Mouse (Mus musculus): ENCODE measurements at regions not wholly inside any gene's neighbourhood (a gene's known extent, or its start where the extent isn't known, plus 50 kb on each side); places are given as distances from the start of the nearest gene placed in this dataset.

DNA sequence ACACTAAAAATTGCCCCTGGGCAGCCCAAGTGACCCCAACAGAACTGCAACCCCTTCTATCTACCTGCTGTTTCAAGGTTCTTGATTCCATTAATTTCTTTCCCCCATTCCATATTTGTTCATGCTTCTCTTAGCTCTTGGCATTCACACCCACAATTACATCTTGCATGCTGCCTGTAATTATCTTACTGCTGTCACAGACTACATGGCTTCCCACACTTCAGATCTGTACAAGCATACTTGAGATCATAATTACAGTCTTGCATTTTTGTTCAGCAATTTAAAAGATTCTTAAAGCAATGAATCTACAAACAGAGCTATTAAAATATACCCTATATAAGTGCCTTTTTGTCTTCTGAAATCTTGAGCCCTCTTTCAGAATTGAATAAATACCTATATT lies 352.4 kb downstream of the Arl4a start:
- H3K4me2 ChIP-seq, result no peak overlapping the region
- H3K9me3 ChIP-seq (ENCODE audit: control insufficient read depth, low read length), result no peaks in the 10 kb centered on the region
- no peak overlapping the region for H3K9ac ChIP-seq (ENCODE audit: low read length)
- no peak overlapping the region for H3K4me3 ChIP-seq (ENCODE audit: low read depth, low read length)
- H3K36me3 ChIP-seq (ENCODE audit: control insufficient read depth, insufficient read depth, low read length), result no peaks in the 10 kb centered on the region
- DNase-seq (ENCODE audit: low spot score, missing footprints) (no peak), ATAC-seq (ENCODE audit: low FRiP score) (no peak)
- no peaks in the 10 kb centered on the region for H3K4me1 ChIP-seq (ENCODE audit: control insufficient read depth, insufficient read depth, low read length)
- no peaks in the 10 kb centered on the region for H3K27me3 ChIP-seq (ENCODE audit: control insufficient read depth, insufficient read depth, low read length)
- no peak overlapping the region for H3K27ac ChIP-seq (ENCODE audit: low read depth, low read length)

DNA sequence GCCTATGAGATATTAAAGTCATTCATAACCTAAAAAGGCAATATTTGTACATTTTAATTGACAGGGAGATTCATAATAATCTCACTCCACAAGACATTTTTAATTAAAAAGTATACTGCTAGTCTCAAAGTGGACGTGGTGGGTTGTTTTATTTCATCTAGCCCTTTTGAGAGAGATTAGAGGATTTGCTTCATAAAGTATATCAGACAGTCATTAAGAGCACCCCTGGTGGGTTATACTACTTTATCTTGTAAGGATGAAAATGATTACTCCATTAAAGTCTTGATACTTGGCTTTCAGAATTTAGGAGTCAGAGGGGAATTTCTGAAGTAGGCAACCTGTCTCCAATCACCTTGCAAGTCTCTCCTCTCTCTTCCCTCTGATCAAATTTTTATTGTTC lies 355.7 kb downstream of the Arl4a start:
- Histone ChIP-seq H3K27ac (ENCODE audit: low read depth, low read length) (no peak overlapping the region), H3K4me3 (ENCODE audit: low read depth, low read length) (no peak overlapping the region), H3K9me3 (ENCODE audit: control insufficient read depth, low read length) (no peaks in the 10 kb centered on the region), H3K36me3 (ENCODE audit: control insufficient read depth, insufficient read depth, low read length) (no peaks in the 10 kb centered on the region), H3K4me1 (ENCODE audit: control insufficient read depth, insufficient read depth, low read length) (no peaks in the 10 kb centered on the region), H3K4me2 (no peak overlapping the region), H3K9ac (ENCODE audit: low read length) (no peak overlapping the region), H3K27me3 (ENCODE audit: control insufficient read depth, insufficient read depth, low read length) (no peaks in the 10 kb centered on the region)
- DNase-seq (ENCODE audit: low spot score, missing footprints) (no peak), ATAC-seq (ENCODE audit: low FRiP score) (no peak)
- WGBS, result 72% methylated on average over 1 of the region's 1 CpGs

DNA sequence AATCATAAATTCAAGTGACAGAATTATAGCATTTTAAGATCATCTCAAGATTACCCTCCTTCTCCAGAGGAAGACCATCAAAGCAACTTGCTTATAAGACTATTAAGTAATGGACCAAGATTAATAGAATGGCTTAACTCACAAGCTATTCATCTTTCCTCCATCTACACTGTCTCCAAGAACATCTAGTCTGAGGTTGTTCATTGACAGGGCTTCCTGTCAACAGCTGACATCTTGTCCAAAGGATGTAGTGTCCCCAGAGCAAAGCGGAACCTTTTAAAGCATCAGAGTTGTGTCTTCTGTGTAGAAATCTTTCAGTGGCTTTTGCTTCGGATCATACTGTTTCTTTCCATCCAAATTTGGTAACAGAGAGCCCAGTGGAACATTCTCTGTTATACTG lies 362.2 kb downstream of the Arl4a start:
- no peaks in the 10 kb centered on the region for H3K36me3 ChIP-seq (ENCODE audit: control insufficient read depth, insufficient read depth, low read length)
- no peak overlapping the region for H3K9ac ChIP-seq (ENCODE audit: low read length)
- no peak overlapping the region for H3K4me2 ChIP-seq
- no peak for ATAC-seq (ENCODE audit: low FRiP score)
- H3K27ac ChIP-seq (ENCODE audit: low read depth, low read length), result no peak overlapping the region
- no peak for DNase-seq (ENCODE audit: low spot score, missing footprints)
- 91% methylated on average over 2 of the region's 2 CpGs for WGBS
- no peaks in the 10 kb centered on the region for H3K27me3 ChIP-seq (ENCODE audit: control insufficient read depth, insufficient read depth, low read length)
- H3K9me3 ChIP-seq (ENCODE audit: control insufficient read depth, low read length), result no peaks in the 10 kb centered on the region
- no peaks in the 10 kb centered on the region for H3K4me1 ChIP-seq (ENCODE audit: control insufficient read depth, insufficient read depth, low read length)
- H3K4me3 ChIP-seq (ENCODE audit: low read depth, low read length), result no peak overlapping the region

DNA sequence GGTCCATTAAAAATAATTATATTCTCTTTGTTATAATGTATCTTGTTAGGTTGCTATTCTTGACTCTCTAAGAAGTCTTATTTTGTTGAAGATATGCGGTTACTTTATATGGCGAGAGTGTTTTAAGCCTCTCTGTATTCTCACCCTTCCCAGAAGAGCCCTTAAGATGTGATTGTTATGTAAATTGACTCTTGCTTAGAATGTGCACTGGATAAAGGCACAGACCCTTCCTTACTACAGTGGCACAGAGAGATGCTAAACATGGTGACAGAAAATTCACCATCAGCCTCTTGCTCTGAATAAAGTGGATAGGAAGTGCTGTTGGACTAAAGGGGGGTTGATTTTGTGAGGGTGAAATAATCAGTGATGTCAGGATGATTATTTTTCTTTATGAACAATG lies 370.1 kb downstream of the Arl4a start:
- Histone ChIP-seq H3K9ac (ENCODE audit: low read length) (no peak overlapping the region), H3K27me3 (ENCODE audit: control insufficient read depth, insufficient read depth, low read length) (no peaks in the 10 kb centered on the region), H3K27ac (ENCODE audit: low read depth, low read length) (no peak overlapping the region), H3K4me3 (ENCODE audit: low read depth, low read length) (no peak overlapping the region), H3K36me3 (ENCODE audit: control insufficient read depth, insufficient read depth, low read length) (no peaks in the 10 kb centered on the region), H3K9me3 (ENCODE audit: control insufficient read depth, low read length) (no peaks in the 10 kb centered on the region), H3K4me1 (ENCODE audit: control insufficient read depth, insufficient read depth, low read length) (peaks cover 5% of the 10 kb centered on the region; the same call in 1 of the 2 replicates), H3K4me2 (no peak overlapping the region)
- 19% methylated on average over 2 of the region's 2 CpGs for WGBS
- ATAC-seq (ENCODE audit: low FRiP score) (peak; percentile 85), DNase-seq (ENCODE audit: low spot score, missing footprints) (no peak)

DNA sequence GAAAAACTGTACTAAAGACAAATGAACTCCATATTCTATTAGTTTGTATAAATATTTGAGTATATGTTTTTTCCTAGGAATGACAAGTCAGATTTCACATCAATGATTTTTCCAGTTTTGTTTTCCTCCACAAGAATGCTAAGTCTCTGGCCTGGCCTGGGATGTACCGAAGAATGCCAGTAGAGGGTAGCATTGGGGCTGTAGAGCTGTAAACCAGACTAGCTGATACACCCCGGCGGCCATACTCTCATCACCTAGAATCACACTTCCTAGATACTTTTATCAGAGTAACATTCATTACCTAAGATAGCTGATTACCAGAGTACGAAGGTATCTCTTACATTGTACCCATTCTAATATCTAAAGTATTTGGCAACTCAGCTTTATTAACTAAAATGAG lies 372.4 kb downstream of the Arl4a start:
- WGBS, result 19% methylated on average over 4 of the region's 4 CpGs
- Histone ChIP-seq H3K4me1 (ENCODE audit: control insufficient read depth, insufficient read depth, low read length) (peaks cover 5% of the 10 kb centered on the region; the same call in 1 of the 2 replicates), H3K9ac (ENCODE audit: low read length) (no peak overlapping the region), H3K4me2 (no peak overlapping the region), H3K4me3 (ENCODE audit: low read depth, low read length) (no peak overlapping the region), H3K9me3 (ENCODE audit: control insufficient read depth, low read length) (no peaks in the 10 kb centered on the region), H3K27me3 (ENCODE audit: control insufficient read depth, insufficient read depth, low read length) (no peaks in the 10 kb centered on the region), H3K36me3 (ENCODE audit: control insufficient read depth, insufficient read depth, low read length) (no peaks in the 10 kb centered on the region), H3K27ac (ENCODE audit: low read depth, low read length) (no peak overlapping the region)
- ATAC-seq (ENCODE audit: low FRiP score), result peak; percentile 85
- DNase-seq (ENCODE audit: low spot score, missing footprints), result peak; percentile 91

DNA sequence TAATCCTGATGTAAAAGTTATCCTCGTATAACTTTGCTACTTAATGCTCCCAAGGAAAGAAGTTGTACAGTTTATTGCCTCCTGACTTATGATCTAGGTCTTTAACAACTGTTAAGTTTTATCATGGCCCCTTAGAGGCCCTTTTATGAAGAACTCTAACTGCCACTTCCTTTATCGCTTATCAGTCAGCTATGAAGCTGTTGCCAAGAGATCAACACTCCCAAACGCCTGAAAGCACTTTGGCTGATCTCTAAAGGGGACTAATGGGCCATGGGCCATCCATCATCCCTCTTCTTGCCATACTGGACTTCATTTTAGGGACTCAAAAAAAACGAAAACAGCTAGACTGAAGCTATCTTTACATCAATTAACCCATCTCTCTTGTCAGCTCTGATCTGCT lies 377.4 kb downstream of the Arl4a start:
- Histone ChIP-seq H3K9me3 (ENCODE audit: control insufficient read depth, low read length) (no peaks in the 10 kb centered on the region), H3K4me1 (ENCODE audit: control insufficient read depth, insufficient read depth, low read length) (no peaks in the 10 kb centered on the region), H3K4me2 (no peak overlapping the region), H3K27me3 (ENCODE audit: control insufficient read depth, insufficient read depth, low read length) (no peaks in the 10 kb centered on the region), H3K36me3 (ENCODE audit: control insufficient read depth, insufficient read depth, low read length) (no peaks in the 10 kb centered on the region), H3K4me3 (ENCODE audit: low read depth, low read length) (no peak overlapping the region), H3K27ac (ENCODE audit: low read depth, low read length) (no peak overlapping the region), H3K9ac (ENCODE audit: low read length) (no peak overlapping the region)
- ATAC-seq (ENCODE audit: low FRiP score) (no peak), DNase-seq (ENCODE audit: low spot score, missing footprints) (no peak)
- WGBS, result 70% methylated on average over 4 of the region's 4 CpGs

DNA sequence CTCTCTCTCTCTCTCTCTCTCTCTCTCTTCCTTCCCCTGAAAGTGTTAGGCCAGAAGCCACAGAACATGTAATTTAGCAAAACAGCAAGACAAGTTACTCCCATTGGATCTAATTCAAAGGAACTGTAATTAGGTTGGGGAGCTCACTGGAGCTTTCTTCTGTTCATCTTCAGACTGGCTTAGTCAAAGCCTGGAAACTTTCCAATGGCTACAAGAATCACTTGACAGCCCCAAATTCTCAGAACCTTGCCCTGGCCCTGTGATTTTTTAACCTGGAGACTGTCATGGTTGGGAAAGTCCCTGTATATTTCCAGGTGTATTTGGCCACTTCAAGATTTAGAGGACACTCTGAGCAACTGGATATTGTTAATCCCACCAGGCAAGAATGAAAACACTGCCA lies 381.2 kb downstream of the Arl4a start:
- Histone ChIP-seq H3K9me3 (ENCODE audit: control insufficient read depth, low read length) (no peaks in the 10 kb centered on the region), H3K4me2 (no peak overlapping the region), H3K27me3 (ENCODE audit: control insufficient read depth, insufficient read depth, low read length) (no peaks in the 10 kb centered on the region), H3K4me3 (ENCODE audit: low read depth, low read length) (no peak overlapping the region), H3K27ac (ENCODE audit: low read depth, low read length) (no peak overlapping the region), H3K4me1 (ENCODE audit: control insufficient read depth, insufficient read depth, low read length) (no peaks in the 10 kb centered on the region), H3K36me3 (ENCODE audit: control insufficient read depth, insufficient read depth, low read length) (no peaks in the 10 kb centered on the region), H3K9ac (ENCODE audit: low read length) (no peak overlapping the region)
- ATAC-seq (ENCODE audit: low FRiP score) (no peak), DNase-seq (ENCODE audit: low spot score, missing footprints) (no peak)

DNA sequence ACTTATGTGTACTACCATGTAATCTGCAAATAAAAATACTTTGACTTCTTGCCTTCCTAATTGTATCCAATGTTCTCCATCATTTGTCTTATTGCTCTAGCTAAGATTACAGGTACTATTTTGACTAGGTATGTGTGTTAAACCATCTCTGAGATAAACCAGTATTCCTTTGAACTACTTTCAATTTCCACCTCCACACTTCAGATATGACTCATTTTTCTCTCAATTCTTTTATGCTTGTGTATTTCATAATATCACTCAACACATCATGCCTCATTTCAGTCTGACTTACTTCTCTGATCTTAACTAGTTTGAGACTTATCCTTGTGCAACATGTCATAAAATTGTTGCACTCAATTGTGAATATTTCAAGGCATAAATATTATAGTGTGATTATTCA lies 388.9 kb downstream of the Arl4a start:
- H3K36me3 ChIP-seq (ENCODE audit: control insufficient read depth, insufficient read depth, low read length), result no peaks in the 10 kb centered on the region
- no peaks in the 10 kb centered on the region for H3K27me3 ChIP-seq (ENCODE audit: control insufficient read depth, insufficient read depth, low read length)
- no peaks in the 10 kb centered on the region for H3K4me1 ChIP-seq (ENCODE audit: control insufficient read depth, insufficient read depth, low read length)
- no peak overlapping the region for H3K4me2 ChIP-seq
- H3K4me3 ChIP-seq (ENCODE audit: low read depth, low read length), result no peak overlapping the region
- no peak overlapping the region for H3K9ac ChIP-seq (ENCODE audit: low read length)
- DNase-seq (ENCODE audit: low spot score, missing footprints), result no peak
- no peaks in the 10 kb centered on the region for H3K9me3 ChIP-seq (ENCODE audit: control insufficient read depth, low read length)
- H3K27ac ChIP-seq (ENCODE audit: low read depth, low read length), result no peak overlapping the region
- ATAC-seq (ENCODE audit: low FRiP score), result no peak

DNA sequence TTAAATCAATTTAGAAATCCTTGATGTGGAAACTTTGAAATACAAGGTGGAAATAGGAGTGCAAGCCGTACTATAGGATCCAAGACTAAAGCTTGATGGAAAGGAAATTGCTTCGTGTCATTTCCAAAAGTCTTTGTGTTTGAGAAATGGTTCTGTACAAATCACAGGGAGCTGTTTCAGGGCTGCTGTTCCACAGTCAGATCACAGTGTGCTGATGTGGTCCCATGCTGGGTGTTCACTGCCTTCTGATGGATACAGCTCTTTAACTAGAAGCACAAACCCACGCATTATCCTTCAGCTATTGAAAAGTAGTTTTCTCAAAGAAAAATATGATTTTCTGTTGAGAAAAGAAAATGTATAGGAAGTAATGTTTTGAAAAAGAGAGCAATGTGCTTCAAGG lies 391.3 kb downstream of the Arl4a start:
- H3K27me3 ChIP-seq (ENCODE audit: control insufficient read depth, insufficient read depth, low read length), result no peaks in the 10 kb centered on the region
- no peak overlapping the region for H3K4me3 ChIP-seq (ENCODE audit: low read depth, low read length)
- WGBS, result 63% methylated on average over 3 of the region's 3 CpGs
- no peak overlapping the region for H3K9ac ChIP-seq (ENCODE audit: low read length)
- DNase-seq (ENCODE audit: low spot score, missing footprints), result no peak
- no peaks in the 10 kb centered on the region for H3K9me3 ChIP-seq (ENCODE audit: control insufficient read depth, low read length)
- H3K4me1 ChIP-seq (ENCODE audit: control insufficient read depth, insufficient read depth, low read length), result no peaks in the 10 kb centered on the region
- H3K27ac ChIP-seq (ENCODE audit: low read depth, low read length), result no peak overlapping the region
- ATAC-seq (ENCODE audit: low FRiP score), result no peak
- no peak overlapping the region for H3K4me2 ChIP-seq
- H3K36me3 ChIP-seq (ENCODE audit: control insufficient read depth, insufficient read depth, low read length), result no peaks in the 10 kb centered on the region

DNA sequence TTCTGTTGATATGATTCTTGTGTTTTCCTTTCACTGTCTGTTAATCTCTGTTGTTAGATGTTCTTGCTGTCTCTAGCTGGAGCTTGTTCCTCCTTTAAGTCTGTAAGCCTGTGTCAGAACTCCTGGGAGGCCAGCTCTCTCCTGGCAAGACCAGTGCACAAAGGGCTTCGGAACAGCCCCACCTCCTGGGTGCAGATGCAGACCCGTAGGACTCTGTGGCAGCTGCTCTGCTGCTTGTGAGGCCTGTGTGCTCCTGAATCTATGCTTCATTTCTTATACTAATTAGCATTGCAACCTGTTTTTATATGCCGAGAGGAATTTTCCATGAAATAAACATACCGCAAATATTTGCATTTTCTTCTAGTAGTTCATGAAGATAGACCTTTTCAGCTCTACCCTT lies 392.2 kb downstream of the Arl4a start:
- Histone ChIP-seq H3K4me1 (ENCODE audit: control insufficient read depth, insufficient read depth, low read length) (no peaks in the 10 kb centered on the region), H3K9ac (ENCODE audit: low read length) (no peak overlapping the region), H3K4me2 (no peak overlapping the region), H3K27ac (ENCODE audit: low read depth, low read length) (no peak overlapping the region), H3K9me3 (ENCODE audit: control insufficient read depth, low read length) (no peaks in the 10 kb centered on the region), H3K4me3 (ENCODE audit: low read depth, low read length) (no peak overlapping the region), H3K36me3 (ENCODE audit: control insufficient read depth, insufficient read depth, low read length) (no peaks in the 10 kb centered on the region), H3K27me3 (ENCODE audit: control insufficient read depth, insufficient read depth, low read length) (no peaks in the 10 kb centered on the region)
- WGBS, result 57% methylated on average over 4 of the region's 4 CpGs
- no peak for DNase-seq (ENCODE audit: low spot score, missing footprints)
- ATAC-seq (ENCODE audit: low FRiP score), result 0 out of 2 replicates have a peak, but pooled peaks have one; percentile 46
